ENCODE assay signal across 7 mouse cellular contexts in the genomic region with DNA sequence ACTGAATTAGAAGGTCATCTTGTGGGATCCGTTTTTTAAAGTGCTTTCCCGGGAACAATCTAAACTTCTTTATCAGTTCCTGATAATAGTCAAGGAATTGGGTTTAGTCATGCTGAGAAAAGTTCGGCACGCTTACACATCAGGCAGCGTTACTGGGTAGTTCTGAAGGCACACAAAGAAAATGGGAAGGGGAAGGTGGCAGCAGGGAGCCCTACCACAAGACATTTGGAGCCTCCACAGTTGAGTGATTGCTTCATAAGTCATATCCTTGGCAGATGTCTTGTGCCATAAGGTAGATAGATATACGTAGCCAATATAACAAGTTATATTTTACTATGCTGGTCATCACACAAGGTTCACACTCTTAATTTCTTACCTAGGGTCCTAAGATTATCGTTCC. TPM values are rescaled to one million over a fixed set of nuclear protein-coding genes. Genes with fewer than 3 reads are reported as not detected.
DNase-seq lines count a peak whose midpoint lies in the region; ATAC-seq and TF ChIP-seq lines count a peak whose summit lies in the region.

No protein-coding gene starts in this region.

- peak overlapping the region; percentile 73 for H3K4me2 ChIP-seq in liver, embryonic 11.5 days

- ATAC-seq in liver, embryonic 11.5 days (replicated peaks; ENCODE audit: low FRiP score): no peak; the same call in 1 of the 2 replicates

- no peak for TF ChIP-seq POLR2A in spleen, adult 2 months (IDR thresholded peaks at IDR 0.05; ENCODE audit: low read depth, low read length)
- TF ChIP-seq POLR2A in olfactory bulb, adult 2 months (IDR thresholded peaks at IDR 0.05; ENCODE audit: insufficient read depth, low read depth, low read length): no peak

- peak overlapping the region; percentile 96 for H3K27ac ChIP-seq in spleen, adult 2 months (ENCODE audit: insufficient read depth, low read length)
- H3K27ac ChIP-seq in forebrain, embryonic 10.5 days: peak overlapping the region; percentile 97
- H3K27ac ChIP-seq in liver, embryonic 11.5 days (ENCODE audit: low read depth, low read length): peak overlapping the region; percentile 94
- H3K27ac ChIP-seq in olfactory bulb, adult 2 months (ENCODE audit: insufficient read depth, low read depth, low read length): peak overlapping the region; percentile 95

- no peaks in the 10 kb centered on the region for H3K27me3 ChIP-seq in spleen, adult 2 months (ENCODE audit: control insufficient read depth, insufficient read depth, low read length)
- H3K27me3 ChIP-seq in forebrain, embryonic 10.5 days (ENCODE audit: poor library complexity, severe bottlenecking): no peaks in the 10 kb centered on the region
- H3K27me3 ChIP-seq in liver, embryonic 11.5 days (replicated peaks; ENCODE audit: control insufficient read depth, insufficient read depth, low read length): no peaks in the 10 kb centered on the region

- peak overlapping the region; percentile 81 for H3K9ac ChIP-seq in liver, embryonic 11.5 days (ENCODE audit: low read depth, low read length)

- H3K9me3 ChIP-seq in forebrain, embryonic 10.5 days: no peaks in the 10 kb centered on the region
- H3K9me3 ChIP-seq in liver, embryonic 11.5 days (ENCODE audit: control insufficient read depth, low read length): no peaks in the 10 kb centered on the region

- TF ChIP-seq CTCF in spleen, adult 2 months (IDR thresholded peaks at IDR 0.05; ENCODE audit: extremely low read depth, insufficient read depth, insufficient read length, insufficient replicate concordance): no peak
- TF ChIP-seq CTCF in olfactory bulb, adult 2 months (IDR thresholded peaks at IDR 0.05; ENCODE audit: insufficient read depth, low read depth, low read length): no peak

- 13% methylated on average over 7 of the region's 7 CpGs for WGBS in spleen, adult 2 months
- 30% methylated on average over 7 of the region's 7 CpGs for WGBS in forebrain, embryonic 10.5 days
- 19% methylated on average over 7 of the region's 7 CpGs for WGBS in liver, embryonic 11.5 days
- WGBS in olfactory bulb, adult 2 months: 23% methylated on average over 7 of the region's 7 CpGs

- H3K4me3 ChIP-seq in spleen, adult 2 months (ENCODE audit: extremely low read depth, insufficient read depth, insufficient read length): peak overlapping the region; percentile 71
- peak overlapping the region; percentile 71 for H3K4me3 ChIP-seq in forebrain, embryonic 10.5 days
- peak overlapping the region; percentile 66 for H3K4me3 ChIP-seq in liver, embryonic 11.5 days (ENCODE audit: low read depth, low read length)
- peak overlapping the region; percentile 84 for H3K4me3 ChIP-seq in olfactory bulb, adult 2 months (ENCODE audit: insufficient read depth, low read depth, low read length)

- no peak for DNase-seq in spleen, adult 2 months (ENCODE audit: low read depth in 1 of 2, low spot score in 2 of 2)
- DNase-seq in spleen, postnatal 36 days (ENCODE audit: low spot score in 2 of 2): no peak
- DNase-seq in forebrain, embryonic 10.5 days (ENCODE audit: extremely low spot score, low spot score): no peak
- DNase-seq in liver, embryonic 11.5 days (ENCODE audit: low spot score): no peak
- DNase-seq in layer of hippocampus, adult 18-20 months (ENCODE audit: low spot score in 2 of 2): no peak
- no peak for DNase-seq in thymus, postnatal 25 days

- H3K4me1 ChIP-seq in spleen, adult 2 months (ENCODE audit: control insufficient read depth, insufficient read depth, insufficient read length): no peaks in the 10 kb centered on the region
- H3K4me1 ChIP-seq in forebrain, embryonic 10.5 days: peaks cover 21% of the 10 kb centered on the region
- H3K4me1 ChIP-seq in liver, embryonic 11.5 days (replicated peaks; ENCODE audit: control insufficient read depth, insufficient read depth, low read length): peaks cover 11% of the 10 kb centered on the region
- peaks cover 3% of the 10 kb centered on the region for H3K4me1 ChIP-seq in olfactory bulb, adult 2 months (ENCODE audit: control insufficient read depth, insufficient read depth, low read length)

- no peaks in the 10 kb centered on the region for H3K36me3 ChIP-seq in spleen, adult 2 months (ENCODE audit: control insufficient read depth, insufficient read depth, low read length)
- peaks cover 25% of the 10 kb centered on the region for H3K36me3 ChIP-seq in forebrain, embryonic 10.5 days (replicated peaks)
- H3K36me3 ChIP-seq in liver, embryonic 11.5 days (ENCODE audit: control insufficient read depth, insufficient read depth, low read length): peaks cover 4% of the 10 kb centered on the region; the same call in 1 of the 2 replicates

RNA-seq across cellular contexts. Expression of gene Sgo1, which starts 0.8 kb away (rescaled TPM):
- 0.39 and 0.50 TPM in 2 replicates for polyA plus RNA-seq in spleen, adult 2 months (2012; rRNA removed)
- polyA plus RNA-seq in forebrain, embryonic 10.5 days (2016; fragmentation: Nextera tagmentation; extraction: Ambion mirVana): 47.3 and 54.9 TPM in 2 replicates
- polyA plus RNA-seq in liver, embryonic 11.5 days (2014; fragmentation: Nextera tagmentation; extraction: Ambion mirVana): 47.6 and 48.8 TPM in 2 replicates
- polyA plus RNA-seq in olfactory bulb, adult 2 months (2012; ENCODE audit: insufficient read depth, insufficient read length, low replicate concordance, missing spikeins): not detected in 2 replicates
- under 1 TPM in 1 of 2 experiments, not detected in 1; 0.07 TPM for total RNA-seq in layer of hippocampus, adult 18-20 months (2021)

Comparison
In these comparisons a context has a peak if more than half of its experiments do, and no peak if none do; other contexts are left out.
1. RNA of gene Sgo1, which starts 0.8 kb away (polyA plus RNA-seq): 47.6 to 48.8 TPM in liver, embryonic 11.5 days and 47.3 to 54.9 TPM in forebrain, embryonic 10.5 days; 0.39 to 0.50 TPM in spleen, adult 2 months and not detected in olfactory bulb, adult 2 months; every median in the first group is over 10 times any median in the second.
2. Peak in every context shown above with its lines, with median percentiles within 50 percentile points of each other: H3K27ac ChIP-seq and H3K4me3 ChIP-seq.